Mouse (Mus musculus) hindbrain, embryonic 10.5 days (tissue): ENCODE data around the gene Dmd. TPM values are rescaled to one million over a fixed set of nuclear protein-coding genes. Genes with fewer than 3 reads are reported as not detected.

Experiments used
- DNase-seq: peaks from one replicate; pipeline ENCODE4 v3.0.0-alpha.2; 2017; ENCODE audit warnings: low spot score
- H3K27ac ChIP-seq: fragments of 300-500 bp; sonication (generic); 2 replicates; pipeline ENCODE4 v1.5.1; 2016; ENCODE audit warnings: mild to moderate bottlenecking, moderate library complexity
- H3K27me3 ChIP-seq: fragments of 300-500 bp; sonication (generic); 2 replicates; pipeline ENCODE4 v1.6.1; 2016; ENCODE audit warnings: mild to moderate bottlenecking; ENCODE audit not compliant: poor library complexity, insufficient read depth, severe bottlenecking
- H3K36me3 ChIP-seq: fragments of 300-500 bp; sonication (generic); 2 replicates; pipeline ENCODE4 v1.6.1; 2016; ENCODE audit warnings: mild to moderate bottlenecking, moderate library complexity
- H3K4me1 ChIP-seq: fragments of 300-500 bp; sonication (generic); replicated peaks from 2 replicates; pipeline ENCODE4 v1.6.1; 2016; ENCODE audit warnings: mild to moderate bottlenecking
- H3K4me3 ChIP-seq: fragments of 300-500 bp; sonication (generic); 2 replicates; pipeline ENCODE4 v1.5.1; 2016; ENCODE audit warnings: mild to moderate bottlenecking, moderate library complexity
- H3K9me3 ChIP-seq: fragments of 300-500 bp; sonication (generic); 2 replicates; pipeline ENCODE4 v1.6.1; 2016; ENCODE audit warnings: mild to moderate bottlenecking, moderate library complexity
- WGBS: fragments of 180-500 bp; shearing (Covaris S2); methylation state at CpG from one replicate; pipeline ENCODE4 v1.1.7; 2016; 5-methylcytosine and 5-hydroxymethylcytosine counted together
- polyA plus RNA-seq: library from polyadenylated mRNA; unstranded; fragments of >200 nt; fragmentation: Nextera tagmentation; extraction: Ambion mirVana; gene quantifications from 2 replicates; pipeline ENCODE4 v1.2.1, GENCODE M21; 2016

The Dmd gene
- 14.5 and 15.2 TPM in 2 replicates for polyA plus RNA-seq

GRCm38 (mm10) chrX:82948630-82949029 lies at the start of gene Dmd:
Dmd (plus strand) TSS chrX:82948870.
- Histone ChIP-seq H3K27me3 (no peaks in the 10 kb centered on the region), H3K4me1 (no peaks in the 10 kb centered on the region), H3K4me3 (no peak within 1 kb of the TSS), H3K36me3 (no peaks in the 10 kb centered on the region), H3K9me3 (no peaks in the 10 kb centered on the region), H3K27ac (no peak within 1 kb of the TSS)
- 73% methylated on average over 3 of the region's 3 CpGs for WGBS
- DNase-seq: no peak

DNA sequence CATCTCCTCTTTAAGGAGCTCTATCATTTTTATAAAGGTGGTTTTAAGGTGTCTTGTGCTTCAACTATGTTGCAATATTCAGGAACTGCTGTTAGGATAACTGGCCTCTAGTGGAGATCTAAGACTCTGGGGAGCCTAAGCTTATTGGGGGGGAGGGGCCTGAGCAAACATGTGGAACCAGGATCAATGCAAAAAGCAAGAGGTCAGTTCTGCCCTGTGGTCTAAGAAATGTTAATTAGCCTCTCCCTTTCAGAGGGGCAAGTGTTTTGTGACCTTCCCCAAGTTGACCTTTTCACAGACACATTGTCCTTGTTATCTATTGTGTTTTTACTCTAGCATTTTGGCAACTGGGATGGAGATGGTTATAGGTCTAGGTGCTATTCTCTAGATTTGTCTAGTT lies 47.2 kb upstream of the Dmd start:
- no peak for DNase-seq
- peaks cover 6% of the 10 kb centered on the region; the same call in 1 of the 2 replicates for H3K27me3 ChIP-seq
- H3K9me3 ChIP-seq: no peaks in the 10 kb centered on the region
- H3K36me3 ChIP-seq: no peaks in the 10 kb centered on the region
- H3K4me3 ChIP-seq: no peak overlapping the region
- H3K4me1 ChIP-seq: no peaks in the 10 kb centered on the region
- H3K27ac ChIP-seq: no peak overlapping the region

GRCm38 (mm10) chrX:82987683-82988082 lies 39.0 kb downstream of the Dmd start:
- H3K36me3 ChIP-seq: no peaks in the 10 kb centered on the region
- H3K27me3 ChIP-seq: no peaks in the 10 kb centered on the region
- H3K27ac ChIP-seq: no peak overlapping the region
- 85% methylated on average over 1 of the region's 1 CpGs for WGBS
- no peaks in the 10 kb centered on the region for H3K4me1 ChIP-seq
- no peaks in the 10 kb centered on the region for H3K9me3 ChIP-seq
- no peak overlapping the region for H3K4me3 ChIP-seq
- no peak for DNase-seq

DNA sequence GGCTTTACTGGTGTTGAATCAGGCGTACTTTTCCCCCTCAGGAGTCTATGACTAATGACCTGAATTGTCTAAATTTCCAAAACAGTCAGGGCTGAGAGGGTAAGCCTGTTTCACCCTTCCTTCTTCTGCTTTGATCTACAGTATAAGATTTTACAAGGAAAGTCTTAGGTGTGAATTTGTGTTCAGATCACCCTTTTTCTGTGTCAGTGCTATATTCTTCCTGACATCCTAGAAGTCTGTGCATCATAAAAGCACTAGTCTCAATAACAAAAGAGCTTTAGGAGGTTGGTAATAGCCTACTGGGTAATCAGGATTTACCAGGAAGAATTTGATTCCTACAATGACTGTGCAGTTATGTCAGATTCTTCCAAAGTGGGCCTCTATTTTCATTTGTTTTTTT lies 101.5 kb downstream of the Dmd start:
- no peaks in the 10 kb centered on the region for H3K27me3 ChIP-seq
- no peak overlapping the region for H3K27ac ChIP-seq
- H3K36me3 ChIP-seq: no peaks in the 10 kb centered on the region
- no peak for DNase-seq
- 69% methylated on average over 1 of the region's 1 CpGs for WGBS
- no peaks in the 10 kb centered on the region for H3K9me3 ChIP-seq
- H3K4me1 ChIP-seq: no peaks in the 10 kb centered on the region
- no peak overlapping the region for H3K4me3 ChIP-seq

GRCm38 (mm10) chrX:83116171-83116876 lies 167.7 kb downstream of the Dmd start:
- Histone ChIP-seq H3K9me3 (no peaks in the 10 kb centered on the region), H3K27me3 (no peaks in the 10 kb centered on the region), H3K27ac (no peak overlapping the region), H3K4me1 (no peaks in the 10 kb centered on the region), H3K36me3 (no peaks in the 10 kb centered on the region), H3K4me3 (no peak overlapping the region)
- no peak for DNase-seq
- 83% methylated on average over 2 of the region's 2 CpGs for WGBS

GRCm38 (mm10) chrX:83117198-83117597 lies 168.5 kb downstream of the Dmd start:
- Histone ChIP-seq H3K9me3 (no peaks in the 10 kb centered on the region), H3K27ac (no peak overlapping the region), H3K4me3 (no peak overlapping the region), H3K36me3 (no peaks in the 10 kb centered on the region), H3K4me1 (no peaks in the 10 kb centered on the region), H3K27me3 (no peaks in the 10 kb centered on the region)
- DNase-seq: no peak
- 81% methylated on average over 2 of the region's 2 CpGs for WGBS

- Histone ChIP-seq H3K27me3 (no peaks in the 10 kb centered on the region), H3K36me3 (no peaks in the 10 kb centered on the region), H3K9me3 (no peaks in the 10 kb centered on the region), H3K4me1 (no peaks in the 10 kb centered on the region), H3K4me3 (no peak overlapping the region), H3K27ac (no peak overlapping the region)
- no peak for DNase-seq
- 71% methylated on average over 2 of the region's 2 CpGs for WGBS
Observed at GRCm38 (mm10) chrX:83220563-83220962, 271.9 kb downstream of the Dmd start.

GRCm38 (mm10) chrX:83221050-83221449 lies 272.4 kb downstream of the Dmd start:
- Histone ChIP-seq H3K4me1 (no peaks in the 10 kb centered on the region), H3K27me3 (no peaks in the 10 kb centered on the region), H3K9me3 (no peaks in the 10 kb centered on the region), H3K27ac (no peak overlapping the region), H3K4me3 (no peak overlapping the region), H3K36me3 (no peaks in the 10 kb centered on the region)
- DNase-seq: no peak
- WGBS: 62% methylated on average over 1 of the region's 1 CpGs

DNA sequence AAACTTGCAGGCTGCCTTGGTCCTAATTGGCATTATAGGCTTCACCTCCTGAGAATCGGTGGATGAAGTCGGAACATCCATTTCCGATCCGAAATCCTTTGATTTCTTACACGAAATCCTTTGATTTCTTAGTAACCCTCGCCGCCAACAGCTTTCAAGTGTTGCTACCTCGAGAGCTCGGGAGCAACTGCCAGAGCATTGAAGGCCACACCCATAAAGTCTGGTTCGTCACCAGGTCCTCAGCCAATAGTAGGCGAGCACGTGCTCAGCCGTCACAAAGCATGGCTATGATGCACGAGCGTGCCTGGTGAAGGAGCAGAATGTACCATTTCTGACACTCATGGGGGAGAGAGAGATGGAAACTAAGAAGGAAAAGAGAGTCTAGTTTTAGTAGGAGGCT lies 538.9 kb downstream of the Dmd start, which contains the start of gene Tsga8:
TSS of gene Tsga8 (minus strand) at position 327 of the 400 bp plus-strand sequence.
- no peak for DNase-seq
- WGBS: 93% methylated on average over 15 of the region's 15 CpGs
- no peaks in the 10 kb centered on the region for H3K36me3 ChIP-seq
- 0 out of 2 replicates have a peak, but pooled peaks cover 5% of the 10 kb centered on the region for H3K9me3 ChIP-seq
- no peaks in the 10 kb centered on the region for H3K27me3 ChIP-seq
- H3K4me3 ChIP-seq: no peak within 1 kb of the TSS
- no peaks in the 10 kb centered on the region for H3K4me1 ChIP-seq
- no peak within 1 kb of the TSS for H3K27ac ChIP-seq

DNA sequence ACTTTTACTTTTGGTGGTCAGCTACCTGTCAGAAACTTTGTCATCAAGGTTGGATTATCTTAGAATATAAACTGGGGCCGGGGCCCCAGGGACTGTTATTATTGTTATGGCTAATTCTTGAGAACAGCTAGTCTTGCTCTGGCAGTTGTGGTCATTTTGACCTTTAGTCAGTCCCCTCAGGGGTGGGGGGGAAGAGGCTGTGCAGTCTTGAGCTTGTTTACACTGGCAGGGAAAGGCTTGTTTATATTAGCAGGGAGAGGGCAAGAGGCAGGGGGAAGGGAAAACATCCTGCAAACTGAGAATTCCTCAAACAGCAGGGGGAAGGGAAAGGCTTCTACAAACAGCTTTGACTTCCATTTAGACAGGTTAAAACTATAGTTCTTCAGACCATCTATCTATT lies 726.3 kb downstream of the Dmd start:
- no peaks in the 10 kb centered on the region for H3K36me3 ChIP-seq
- H3K27ac ChIP-seq: no peak overlapping the region
- H3K4me1 ChIP-seq: no peaks in the 10 kb centered on the region
- no peaks in the 10 kb centered on the region for H3K27me3 ChIP-seq
- no peaks in the 10 kb centered on the region for H3K9me3 ChIP-seq
- no peak overlapping the region for H3K4me3 ChIP-seq
- 64% methylated on average over 1 of the region's 1 CpGs for WGBS
- peak; percentile 16 for DNase-seq

DNA sequence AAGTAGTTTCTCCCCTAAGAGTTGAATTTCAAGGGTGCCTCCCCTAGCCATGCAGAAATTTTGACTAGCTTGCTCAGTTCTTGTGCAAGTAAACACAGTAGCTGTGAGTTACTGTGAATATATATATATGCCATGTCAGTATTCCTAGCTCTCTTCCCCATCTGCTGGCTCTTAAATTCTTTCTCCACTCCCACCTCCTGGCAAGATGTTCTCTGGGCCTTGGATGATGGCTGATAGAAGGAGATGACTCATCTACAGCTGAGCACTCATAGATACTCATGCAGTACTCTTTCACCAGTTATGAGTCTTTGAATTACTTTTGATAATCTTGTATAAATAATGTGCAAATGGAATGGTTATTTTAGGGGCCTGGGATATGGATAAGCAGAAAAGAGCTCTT lies 737.9 kb downstream of the Dmd start:
- Histone ChIP-seq H3K9me3 (no peaks in the 10 kb centered on the region), H3K27ac (no peak overlapping the region)

DNA sequence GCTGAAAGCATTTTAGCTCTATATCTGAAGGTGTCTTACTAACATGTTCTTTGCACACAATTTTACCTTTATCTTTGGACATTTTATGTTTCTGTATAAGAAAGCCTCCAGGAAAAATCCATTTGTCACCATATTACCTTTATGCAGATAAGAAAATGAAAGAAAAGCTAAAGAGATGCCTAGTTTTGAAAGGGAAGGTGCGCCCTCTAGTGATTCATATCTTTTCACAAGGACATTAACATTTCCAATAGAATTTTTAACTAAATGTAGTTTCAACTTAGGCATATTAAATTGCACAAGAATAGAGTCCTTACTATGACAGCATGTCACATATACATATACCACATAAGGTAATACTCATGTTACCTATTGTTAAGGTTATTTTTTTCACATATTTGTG lies 791.9 kb downstream of the Dmd start:
- Histone ChIP-seq H3K9me3 (no peaks in the 10 kb centered on the region), H3K27ac (no peak overlapping the region), H3K4me3 (no peak overlapping the region), H3K36me3 (no peaks in the 10 kb centered on the region), H3K27me3 (no peaks in the 10 kb centered on the region), H3K4me1 (no peaks in the 10 kb centered on the region)
- 5% methylated on average over 1 of the region's 1 CpGs for WGBS
- no peak for DNase-seq

More for the DNA sequence above, 737.9 kb downstream of the Dmd start:
- no peak overlapping the region for H3K4me3 ChIP-seq
- DNase-seq: no peak
- no peaks in the 10 kb centered on the region for H3K27me3 ChIP-seq
- no peaks in the 10 kb centered on the region for H3K36me3 ChIP-seq
- H3K4me1 ChIP-seq: no peaks in the 10 kb centered on the region

DNA sequence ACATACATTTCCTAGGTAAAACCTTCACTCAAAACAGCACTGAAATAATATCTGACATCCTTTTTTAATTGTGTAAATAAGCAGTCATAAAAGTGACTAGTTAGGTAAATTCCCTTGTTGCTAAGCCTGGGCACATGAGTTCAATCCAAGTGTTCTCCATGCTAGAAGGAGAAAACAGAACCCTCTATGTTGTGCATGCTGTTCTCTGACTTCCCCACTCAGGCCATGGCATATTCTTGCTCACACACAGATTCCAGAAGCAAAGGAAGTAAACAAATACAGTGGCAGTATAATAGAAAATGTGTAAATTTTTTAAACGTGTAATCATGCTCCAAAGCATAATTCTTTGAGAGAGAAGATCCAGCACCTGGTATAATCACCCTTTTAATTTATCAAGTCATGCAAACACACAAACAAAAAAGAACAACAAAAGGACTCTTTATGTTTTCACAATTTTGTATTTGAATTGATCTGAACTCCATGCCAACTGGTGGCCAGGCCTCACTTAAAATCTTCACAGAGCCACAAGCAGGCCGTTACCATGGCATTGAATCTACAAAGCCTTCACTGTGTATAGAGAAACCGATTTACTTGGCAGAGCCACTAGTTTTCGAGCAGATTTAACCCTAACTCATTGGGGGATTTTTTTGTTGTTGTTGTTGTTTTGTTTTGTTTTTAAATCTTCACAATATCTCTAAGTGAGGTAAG lies 797.8 kb downstream of the Dmd start:
- Histone ChIP-seq H3K9me3 (no peaks in the 10 kb centered on the region), H3K4me3 (no peak overlapping the region), H3K4me1 (no peaks in the 10 kb centered on the region), H3K27me3 (no peaks in the 10 kb centered on the region), H3K36me3 (no peaks in the 10 kb centered on the region), H3K27ac (no peak overlapping the region)
- no peak for DNase-seq
- WGBS: 47% methylated on average over 4 of the region's 4 CpGs
